Mouse (Mus musculus): ENCODE measurements around the gene Hdac9. TPM values are rescaled to one million over a fixed set of nuclear protein-coding genes. Genes with fewer than 3 reads are reported as not detected.

Gene Hdac9
- polyA plus RNA-seq, 2 experiments from 2014 or later: 3.2 to 3.6 TPM

DNA sequence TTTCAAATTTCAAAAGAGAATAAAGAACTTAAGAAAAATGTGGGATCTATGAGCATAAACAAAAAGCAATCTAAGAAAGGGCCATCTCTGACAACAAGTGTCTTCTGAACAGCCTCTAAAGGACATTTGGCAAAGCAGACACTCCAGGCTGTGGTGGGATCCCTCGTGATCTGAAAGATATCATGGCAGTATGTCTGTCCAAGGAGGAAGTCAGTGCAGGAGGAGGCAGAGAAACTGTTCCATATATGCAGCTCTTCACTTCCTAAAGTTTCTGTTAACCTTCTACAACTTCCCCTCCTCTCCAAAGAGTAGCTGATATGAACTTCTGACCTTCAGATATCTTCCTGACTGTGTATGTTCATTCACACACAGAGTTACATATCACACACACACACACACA, 220.2 kb downstream of the Hdac9 start:
- no peak for ATAC-seq

GRCm38 (mm10) chr12:34688941-34689340, 228.0 kb downstream of the Hdac9 start:
- no peak for ATAC-seq

DNA sequence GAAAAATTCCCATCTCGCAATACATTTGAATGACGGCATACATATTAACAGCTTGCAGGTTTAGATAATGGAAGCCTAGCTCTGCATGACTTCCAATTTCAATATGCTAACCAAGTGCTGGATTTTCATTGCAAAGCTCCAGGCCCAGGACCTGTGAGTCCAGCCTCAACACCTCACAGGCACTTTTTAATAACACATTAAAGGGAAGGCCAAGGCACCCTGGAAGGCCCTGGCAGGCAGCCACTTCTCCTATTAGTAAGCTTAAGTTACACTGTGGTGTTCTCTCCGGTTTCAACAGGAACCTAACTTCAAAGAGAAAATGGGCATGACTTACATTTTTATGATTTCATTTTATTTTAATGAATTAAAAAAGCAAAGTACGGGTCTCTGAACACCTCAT, 233.5 kb downstream of the Hdac9 start:
- no peak for ATAC-seq

- no peak for ATAC-seq
Measured at GRCm38 (mm10) chr12:34682657-34683056, 234.2 kb downstream of the Hdac9 start.

GRCm38 (mm10) chr12:34680576-34680975, 236.3 kb downstream of the Hdac9 start:
- ATAC-seq: peak; percentile 32

DNA sequence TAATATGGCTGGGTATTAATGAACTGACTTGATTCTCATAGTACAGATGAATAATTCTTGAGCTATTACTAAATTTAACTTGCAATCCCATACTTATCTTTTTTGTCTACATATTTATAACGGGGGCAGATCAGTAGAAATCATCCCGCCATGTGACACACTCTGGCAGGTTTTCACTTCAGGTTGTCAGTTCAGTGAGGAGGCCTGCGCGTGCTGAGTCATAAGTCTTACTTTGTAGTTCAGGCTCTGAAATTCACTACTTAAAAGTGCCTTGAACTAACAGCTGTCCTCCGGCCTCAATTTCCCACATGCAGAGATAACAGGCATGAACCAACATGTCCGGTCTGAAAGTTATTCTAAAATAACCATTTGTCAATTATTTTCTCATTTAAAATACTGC, 239.8 kb downstream of the Hdac9 start:
- no peak for ATAC-seq

DNA sequence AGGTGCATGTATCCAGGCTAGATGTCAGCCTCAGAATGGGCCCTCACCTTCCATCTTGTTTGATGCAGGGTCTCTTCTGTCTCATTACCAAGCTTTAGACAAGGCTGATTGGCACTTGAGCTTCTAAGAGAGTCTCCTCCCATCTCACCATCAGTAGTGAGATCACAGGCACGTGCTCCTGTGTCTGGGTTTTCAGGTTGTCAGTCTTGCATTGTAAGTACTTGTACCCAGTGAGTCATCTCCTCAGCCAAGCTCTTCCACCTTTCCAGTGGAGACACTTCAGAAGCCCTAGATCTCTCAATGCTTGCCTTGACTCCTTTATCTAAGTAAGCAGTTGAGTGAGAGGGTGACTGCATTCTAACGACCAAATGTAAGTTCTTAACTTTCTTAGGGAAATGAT, 242.7 kb downstream of the Hdac9 start:
- ATAC-seq: no peak

- no peak for ATAC-seq
Measured at GRCm38 (mm10) chr12:34673539-34673938, 243.4 kb downstream of the Hdac9 start.

DNA sequence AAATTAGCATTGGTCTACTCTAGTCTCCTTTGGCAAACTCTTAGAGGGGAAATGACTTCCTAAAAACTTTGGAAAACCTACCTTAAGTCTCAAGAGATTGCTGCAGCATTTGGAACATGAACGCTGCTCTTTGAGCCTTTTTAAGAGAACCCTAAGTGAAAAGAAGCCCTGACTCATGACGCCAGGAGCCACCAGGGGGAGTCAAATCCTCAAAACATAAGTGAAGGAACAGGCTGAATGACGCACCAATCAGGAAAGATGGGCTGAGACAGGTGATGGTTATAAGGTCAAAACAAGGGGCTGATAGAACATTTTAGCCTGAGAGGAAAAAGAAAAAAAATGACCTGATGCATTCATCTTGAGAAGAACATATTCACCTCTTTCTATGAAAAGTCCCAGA, 252.1 kb downstream of the Hdac9 start:
- ATAC-seq: peak; percentile 95

DNA sequence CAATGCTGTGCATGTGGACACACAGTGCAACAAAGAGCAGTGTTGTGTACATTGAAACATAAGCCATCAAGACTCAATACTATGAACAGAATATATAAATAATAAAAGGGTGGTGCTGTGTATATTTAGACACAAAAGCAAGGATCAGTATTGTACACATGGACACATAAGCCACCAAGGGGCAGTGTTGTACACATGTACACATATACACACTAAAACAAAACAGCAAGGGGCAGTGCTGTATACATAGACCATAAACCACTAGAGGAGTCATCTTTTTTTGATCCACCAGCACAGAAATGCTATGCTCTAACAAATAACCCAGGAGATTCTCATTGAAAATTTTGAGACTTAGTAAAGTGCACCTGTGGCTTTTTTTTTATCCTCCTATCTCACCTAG, 255.5 kb downstream of the Hdac9 start:
- ATAC-seq: no peak

GRCm38 (mm10) chr12:34660027-34660426, 256.9 kb downstream of the Hdac9 start:
- ATAC-seq: no peak

GRCm38 (mm10) chr12:34658568-34658967, 258.3 kb downstream of the Hdac9 start:
- no peak for ATAC-seq

GRCm38 (mm10) chr12:34658119-34658518, 258.8 kb downstream of the Hdac9 start:
- ATAC-seq: peak; percentile 37

- ATAC-seq: peak; percentile 58
Measured at GRCm38 (mm10) chr12:34653615-34654014, 263.3 kb downstream of the Hdac9 start.

- ATAC-seq: no peak
Measured at GRCm38 (mm10) chr12:34648753-34649152, 268.1 kb downstream of the Hdac9 start.

GRCm38 (mm10) chr12:34641705-34642259, 275.1 kb downstream of the Hdac9 start:
- no peak for ATAC-seq

DNA sequence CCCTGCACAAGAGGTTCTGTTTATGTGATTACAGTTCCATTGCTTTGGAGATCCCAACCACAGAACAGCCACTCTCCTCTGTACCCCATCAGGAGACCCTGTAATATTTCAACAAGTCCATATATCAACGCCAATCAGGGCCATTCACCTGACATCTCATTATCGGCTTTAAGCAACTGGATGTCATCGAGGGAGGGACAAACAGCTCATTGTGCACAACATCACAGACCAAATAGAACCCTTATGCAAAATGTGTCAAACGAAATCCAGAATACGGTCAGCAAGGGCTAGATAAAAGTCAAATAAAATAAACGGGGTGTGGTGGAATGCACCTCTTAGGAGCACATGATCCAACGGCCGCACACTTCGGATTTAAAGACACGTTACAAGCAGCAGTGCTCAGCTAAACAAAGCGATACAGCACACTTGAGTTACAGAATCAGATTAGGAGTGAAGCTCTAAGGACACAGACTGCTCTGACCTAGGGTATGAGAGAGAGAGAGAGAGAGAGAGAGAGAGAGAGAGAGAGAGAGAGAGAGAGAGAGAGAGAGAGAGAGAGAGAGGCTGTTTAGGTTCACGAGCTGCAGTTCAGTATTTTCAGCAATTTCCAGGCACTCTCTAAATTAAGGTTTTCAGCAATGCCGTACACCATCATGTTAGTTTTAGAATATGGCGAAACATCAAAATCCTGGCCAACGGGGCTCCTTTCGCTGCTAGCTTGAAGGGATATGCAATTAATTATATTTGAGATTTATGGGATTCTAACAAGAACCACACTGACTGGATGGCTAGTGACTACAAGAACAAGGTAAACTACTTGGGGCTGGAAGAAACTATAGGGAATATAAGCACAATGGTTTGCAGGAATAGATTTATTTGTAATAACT, 279.4 kb downstream of the Hdac9 start:
- no peak for ATAC-seq

DNA sequence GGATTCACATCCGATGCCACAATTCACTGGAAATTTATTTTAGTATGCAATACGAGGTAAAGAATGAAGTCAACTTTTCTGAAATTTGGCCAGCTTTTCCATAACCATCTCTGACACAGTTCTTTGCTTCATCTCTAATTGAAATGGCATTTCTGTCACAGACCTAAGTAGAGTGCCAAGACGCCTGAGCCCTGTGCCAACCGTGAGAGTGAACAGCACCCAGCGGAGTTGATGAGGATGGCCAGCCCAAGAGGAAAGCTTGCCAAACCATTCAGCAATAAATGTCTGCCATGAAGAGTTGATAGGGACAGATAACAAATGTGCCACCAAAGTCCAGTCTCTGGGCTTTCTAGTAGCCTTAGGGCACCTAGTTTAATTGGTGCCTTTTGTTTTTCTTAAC, 297.8 kb downstream of the Hdac9 start:
- ATAC-seq: no peak

GRCm38 (mm10) chr12:34618321-34618720, 298.6 kb downstream of the Hdac9 start:
- no peak for ATAC-seq

GRCm38 (mm10) chr12:34617836-34618235, 299.1 kb downstream of the Hdac9 start:
- ATAC-seq: no peak

DNA sequence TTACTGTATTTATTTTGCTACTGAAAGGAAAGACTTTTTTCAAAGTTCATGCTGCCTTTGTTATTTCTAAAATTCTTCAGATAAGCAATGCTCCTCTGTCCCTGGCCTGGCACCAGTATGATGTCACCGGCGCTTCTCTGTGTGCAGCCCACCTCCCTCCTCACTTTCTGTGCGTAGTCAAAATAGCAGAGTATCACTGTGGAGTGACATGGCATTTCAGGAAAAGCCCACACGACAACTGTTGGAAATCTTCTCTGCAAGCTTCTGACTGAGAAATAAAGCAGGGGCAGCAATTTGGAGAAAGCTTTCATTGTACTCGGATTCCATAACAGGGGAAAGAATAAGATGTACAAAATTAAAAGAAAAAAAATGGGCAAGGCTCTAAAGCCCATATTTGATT, 302.1 kb downstream of the Hdac9 start:
- no peak for ATAC-seq

DNA sequence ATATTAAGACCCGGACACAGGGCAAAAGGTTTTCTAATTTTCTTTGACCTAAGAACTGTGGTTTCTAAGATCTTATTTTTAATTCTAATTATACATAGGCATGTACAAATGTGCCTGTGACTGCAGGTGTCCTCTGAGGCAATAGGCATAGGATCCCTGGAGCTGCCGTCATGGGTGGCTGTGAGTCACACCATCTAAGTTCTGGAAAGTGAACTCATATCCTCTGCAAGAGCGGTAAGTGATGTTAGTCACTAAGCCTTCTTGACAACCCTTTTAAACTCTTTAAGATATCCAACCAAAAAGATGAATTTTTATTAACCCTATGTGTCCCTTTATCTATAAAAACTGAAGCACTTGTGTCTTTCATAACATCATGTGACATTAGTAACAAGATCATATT, 304.4 kb downstream of the Hdac9 start:
- no peak for ATAC-seq

DNA sequence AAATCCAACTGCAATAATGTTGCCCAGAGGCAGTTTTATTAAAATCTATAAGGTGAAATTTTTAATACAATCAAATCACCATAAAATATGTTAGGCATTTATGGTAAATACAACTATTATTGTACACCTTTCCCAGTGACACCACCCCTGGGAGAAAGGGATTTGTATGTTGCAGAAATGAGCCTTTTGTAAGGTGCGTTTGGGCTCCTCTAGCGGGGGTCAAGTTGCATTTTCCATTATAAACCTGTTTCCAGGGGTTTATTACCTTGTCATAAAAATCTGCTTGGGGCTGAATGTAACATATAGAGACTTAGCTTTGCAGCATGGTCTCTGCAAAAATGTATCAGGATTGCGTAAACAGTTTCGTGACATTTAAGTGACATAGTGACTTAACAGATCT, 312.4 kb downstream of the Hdac9 start:
- ATAC-seq: no peak

- ATAC-seq: no peak
Measured at GRCm38 (mm10) chr12:34594167-34594793, 322.6 kb downstream of the Hdac9 start.
